Mouse (Mus musculus): ENCODE measurements around the gene Bex1. TPM values are rescaled to one million over a fixed set of nuclear protein-coding genes. Genes with fewer than 3 reads are reported as not detected.

Bex1 gene
- polyA plus RNA-seq, 1 experiment from 2014 or later: 53.0 TPM

GRCm38 (mm10) chrX:136243181-136243580 is 27.9 kb upstream of the Bex1 start:
- H3K9me3 ChIP-seq (replicated peaks; ENCODE audit: low read length): no peaks in the 10 kb centered on the region
- H3K4me2 ChIP-seq (ENCODE audit: low read length): no peak overlapping the region
- no peak for DNase-seq (ENCODE audit: low spot score)
- WGBS: 77% methylated on average over 2 of the region's 2 CpGs
- H3K27me3 ChIP-seq (ENCODE audit: insufficient read depth, low read length): no peaks in the 10 kb centered on the region
- TF ChIP-seq CTCF (IDR thresholded peaks at IDR 0.05; ENCODE audit: low read depth): no peak
- H3K4me3 ChIP-seq (replicated peaks; ENCODE audit: low read depth, low read length): no peak overlapping the region
- H3K4me1 ChIP-seq (replicated peaks; ENCODE audit: insufficient read depth, low read length): no peaks in the 10 kb centered on the region
- H3K36me3 ChIP-seq (ENCODE audit: insufficient read depth, low read length): no peaks in the 10 kb centered on the region
- no peak for ATAC-seq (replicated peaks; ENCODE audit: low FRiP score, low read depth)
- H3K9ac ChIP-seq (ENCODE audit: low read depth, low read length): no peak overlapping the region
- H3K27ac ChIP-seq: no peak overlapping the region

GRCm38 (mm10) chrX:136238118-136238517 is 22.8 kb upstream of the Bex1 start:
- DNase-seq (ENCODE audit: low spot score) (peak; percentile 19), ATAC-seq (replicated peaks; ENCODE audit: low FRiP score, low read depth) (no peak)
- Histone ChIP-seq H3K9me3 (replicated peaks; ENCODE audit: low read length) (no peaks in the 10 kb centered on the region), H3K4me1 (replicated peaks; ENCODE audit: insufficient read depth, low read length) (no peaks in the 10 kb centered on the region), H3K36me3 (ENCODE audit: insufficient read depth, low read length) (no peaks in the 10 kb centered on the region), H3K27me3 (ENCODE audit: insufficient read depth, low read length) (no peaks in the 10 kb centered on the region), H3K4me3 (replicated peaks; ENCODE audit: low read depth, low read length) (no peak overlapping the region), H3K4me2 (ENCODE audit: low read length) (no peak overlapping the region), H3K27ac (no peak overlapping the region), H3K9ac (ENCODE audit: low read depth, low read length) (no peak overlapping the region)
- WGBS: 54% methylated on average over 3 of the region's 3 CpGs
- peak; percentile 64 for TF ChIP-seq CTCF (IDR thresholded peaks at IDR 0.05; ENCODE audit: low read depth)

GRCm38 (mm10) chrX:136227768-136228167 is 12.5 kb upstream of the Bex1 start:
- H3K9me3 ChIP-seq (replicated peaks; ENCODE audit: low read length): no peaks in the 10 kb centered on the region
- DNase-seq (ENCODE audit: low spot score) (peak; percentile 48), ATAC-seq (replicated peaks; ENCODE audit: low FRiP score, low read depth) (no peak)
- TF ChIP-seq CTCF (IDR thresholded peaks at IDR 0.05; ENCODE audit: low read depth): no peak
- no peak overlapping the region for H3K9ac ChIP-seq (ENCODE audit: low read depth, low read length)
- H3K4me3 ChIP-seq (replicated peaks; ENCODE audit: low read depth, low read length): no peak overlapping the region
- WGBS: 60% methylated on average over 5 of the region's 5 CpGs
- H3K27me3 ChIP-seq (ENCODE audit: insufficient read depth, low read length): no peaks in the 10 kb centered on the region
- H3K27ac ChIP-seq: no peak overlapping the region
- no peaks in the 10 kb centered on the region for H3K36me3 ChIP-seq (ENCODE audit: insufficient read depth, low read length)
- no peak overlapping the region for H3K4me2 ChIP-seq (ENCODE audit: low read length)
- H3K4me1 ChIP-seq (replicated peaks; ENCODE audit: insufficient read depth, low read length): no peaks in the 10 kb centered on the region

- no peak overlapping the region for H3K4me2 ChIP-seq (ENCODE audit: low read length)
- H3K4me3 ChIP-seq (replicated peaks; ENCODE audit: low read depth, low read length): no peak overlapping the region
- no peak for DNase-seq (ENCODE audit: low spot score)
- H3K27ac ChIP-seq: no peak overlapping the region
- no peaks in the 10 kb centered on the region for H3K4me1 ChIP-seq (replicated peaks; ENCODE audit: insufficient read depth, low read length)
- no peaks in the 10 kb centered on the region for H3K36me3 ChIP-seq (ENCODE audit: insufficient read depth, low read length)
- no peak for ATAC-seq (replicated peaks; ENCODE audit: low FRiP score, low read depth)
- H3K9ac ChIP-seq (ENCODE audit: low read depth, low read length): no peak overlapping the region
- H3K9me3 ChIP-seq (replicated peaks; ENCODE audit: low read length): no peaks in the 10 kb centered on the region
- TF ChIP-seq CTCF (IDR thresholded peaks at IDR 0.05; ENCODE audit: low read depth): no peak
- no peaks in the 10 kb centered on the region for H3K27me3 ChIP-seq (ENCODE audit: insufficient read depth, low read length)
- WGBS: 82% methylated on average over 6 of the region's 6 CpGs
These were observed 8.4 kb upstream of the Bex1 start for GRCm38 (mm10) chrX:136223714-136224113.

GRCm38 (mm10) chrX:136216303-136216702 is 990 bp upstream of the Bex1 start:
- Histone ChIP-seq H3K36me3 (ENCODE audit: insufficient read depth, low read length) (no peaks in the 10 kb centered on the region), H3K27ac (no peak overlapping the region), H3K4me3 (replicated peaks; ENCODE audit: low read depth, low read length) (no peak overlapping the region), H3K9ac (ENCODE audit: low read depth, low read length) (no peak overlapping the region), H3K4me2 (ENCODE audit: low read length) (no peak overlapping the region), H3K9me3 (replicated peaks; ENCODE audit: low read length) (no peaks in the 10 kb centered on the region), H3K27me3 (ENCODE audit: insufficient read depth, low read length) (no peaks in the 10 kb centered on the region), H3K4me1 (replicated peaks; ENCODE audit: insufficient read depth, low read length) (no peaks in the 10 kb centered on the region)
- ATAC-seq (replicated peaks; ENCODE audit: low FRiP score, low read depth): no peak
- DNase-seq (ENCODE audit: low spot score): no peak
- 50% methylated on average over 1 of the region's 1 CpGs for WGBS
- no peak for TF ChIP-seq CTCF (IDR thresholded peaks at IDR 0.05; ENCODE audit: low read depth)

GRCm38 (mm10) chrX:136213396-136213795 is 1.9 kb downstream of the Bex1 start:
- no peaks in the 10 kb centered on the region for H3K4me1 ChIP-seq (replicated peaks; ENCODE audit: insufficient read depth, low read length)
- no peak overlapping the region for H3K4me3 ChIP-seq (replicated peaks; ENCODE audit: low read depth, low read length)
- no peaks in the 10 kb centered on the region for H3K9me3 ChIP-seq (replicated peaks; ENCODE audit: low read length)
- no peaks in the 10 kb centered on the region for H3K36me3 ChIP-seq (ENCODE audit: insufficient read depth, low read length)
- H3K27ac ChIP-seq: no peak overlapping the region
- H3K9ac ChIP-seq (ENCODE audit: low read depth, low read length): no peak overlapping the region
- 64% methylated on average over 2 of the region's 2 CpGs for WGBS
- no peak for TF ChIP-seq CTCF (IDR thresholded peaks at IDR 0.05; ENCODE audit: low read depth)
- no peak for ATAC-seq (replicated peaks; ENCODE audit: low FRiP score, low read depth)
- no peak for DNase-seq (ENCODE audit: low spot score)
- no peaks in the 10 kb centered on the region for H3K27me3 ChIP-seq (ENCODE audit: insufficient read depth, low read length)
- no peak overlapping the region for H3K4me2 ChIP-seq (ENCODE audit: low read length)

GRCm38 (mm10) chrX:136204406-136204805 is 10.9 kb downstream of the Bex1 start:
- Histone ChIP-seq H3K4me1 (replicated peaks; ENCODE audit: insufficient read depth, low read length) (no peaks in the 10 kb centered on the region), H3K9ac (ENCODE audit: low read depth, low read length) (no peak overlapping the region), H3K4me2 (ENCODE audit: low read length) (no peak overlapping the region), H3K27me3 (ENCODE audit: insufficient read depth, low read length) (no peaks in the 10 kb centered on the region), H3K4me3 (replicated peaks; ENCODE audit: low read depth, low read length) (no peak overlapping the region), H3K9me3 (replicated peaks; ENCODE audit: low read length) (no peaks in the 10 kb centered on the region), H3K36me3 (ENCODE audit: insufficient read depth, low read length) (no peaks in the 10 kb centered on the region), H3K27ac (no peak overlapping the region)
- no peak for DNase-seq (ENCODE audit: low spot score)
- no peak for TF ChIP-seq CTCF (IDR thresholded peaks at IDR 0.05; ENCODE audit: low read depth)
- no peak for ATAC-seq (replicated peaks; ENCODE audit: low FRiP score, low read depth)
- WGBS: 73% methylated on average over 6 of the region's 6 CpGs
